Mouse (Mus musculus): Measurements from ENCODE around the gene Magee1. TPM values are rescaled to one million over a fixed set of nuclear protein-coding genes. Genes with fewer than 3 reads are reported as not detected.
"Not testable (repeated sequence)": the region's sequence is repeated elsewhere in the genome, so short reads cannot be mapped to it uniquely, and the experiment has no call there.

Magee1 gene
- 224 and 258 TPM in 2 replicates for polyA plus RNA-seq (2015; fragmentation: Nextera tagmentation; extraction: Ambion mirVana)

DNA sequence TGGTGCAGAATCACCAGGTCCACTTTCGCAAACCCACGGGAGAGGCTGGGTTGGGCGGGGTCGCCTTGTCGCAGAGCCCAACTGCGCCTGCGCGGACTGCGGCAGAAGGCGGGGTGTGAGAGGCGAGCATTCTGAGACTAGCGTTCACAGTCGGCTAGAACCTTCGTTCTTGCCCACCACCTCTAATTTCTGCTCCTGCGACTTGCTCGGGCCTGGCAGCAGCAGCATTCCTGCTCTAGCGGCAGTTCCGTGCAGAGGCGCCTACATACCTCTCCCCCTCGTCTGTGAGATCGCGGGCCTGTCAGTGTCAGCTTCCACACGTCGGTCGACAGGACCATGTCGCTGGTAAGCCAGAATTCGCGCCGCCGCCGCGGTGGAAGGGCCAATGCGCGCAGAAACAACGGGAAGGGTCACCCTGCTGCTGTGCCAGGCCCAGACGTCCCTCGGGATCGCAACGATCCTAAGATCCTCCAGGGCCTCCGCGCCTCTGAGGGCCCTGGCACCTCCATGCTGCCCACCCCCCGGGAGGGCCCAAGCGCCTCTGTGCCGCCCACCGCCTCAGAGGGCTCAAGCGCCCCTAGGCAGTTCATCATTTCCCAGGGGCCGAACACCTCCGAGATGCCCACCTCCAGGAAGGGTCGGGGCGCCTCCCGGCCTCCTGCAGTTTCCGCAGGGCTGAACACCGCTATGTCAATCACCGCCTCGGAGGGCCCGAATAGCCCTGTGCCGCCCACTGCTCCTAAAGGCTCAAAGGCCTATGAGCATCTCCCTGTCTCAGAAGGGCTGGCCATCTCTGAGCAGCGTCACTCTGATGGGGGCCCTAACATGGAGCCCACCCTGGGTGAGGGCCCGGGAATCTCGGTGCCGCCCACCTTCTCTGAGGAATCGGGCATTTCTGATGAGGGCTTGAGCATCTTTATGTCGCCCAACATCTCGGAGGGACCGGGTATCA, at the start of gene Magee1:
Gene Magee1 (plus strand): TSS at position 104 of the 952 bp plus-strand sequence.
- ATAC-seq (ENCODE audit: low FRiP score): peak; percentile 90
- H3K4me2 ChIP-seq: peak within 1 kb of the TSS; percentile 65
- H3K4me1 ChIP-seq: peaks cover 21% of the 10 kb centered on the region

DNA sequence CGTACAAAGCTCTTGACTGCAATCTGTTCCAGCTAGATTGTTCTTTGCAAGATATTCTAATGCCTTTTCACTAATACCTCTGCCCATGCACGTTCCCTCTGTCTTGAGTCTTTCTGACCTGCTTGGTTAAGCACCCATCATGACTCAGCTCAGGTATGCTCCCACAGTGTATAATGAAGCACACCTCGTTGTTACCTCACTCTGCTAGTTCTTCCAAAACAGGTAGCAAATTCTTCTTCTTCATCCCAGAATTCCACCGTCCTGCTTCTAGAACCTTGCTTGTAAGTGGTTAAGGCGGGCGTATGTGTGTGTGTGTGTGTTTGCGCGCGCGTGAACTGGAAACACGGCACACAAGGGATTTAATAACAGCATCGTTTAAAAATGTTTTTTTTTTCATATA, 41.0 kb upstream of the Magee1 start:
- peak overlapping the region; percentile 67 for H3K4me2 ChIP-seq
- H3K27me3 ChIP-seq (replicated peaks): no peaks in the 10 kb centered on the region
- H3K27ac ChIP-seq (replicated peaks): peak overlapping the region; percentile 60; the same call in 1 of the 2 replicates
- no peaks in the 10 kb centered on the region for H3K36me3 ChIP-seq
- peaks cover 6% of the 10 kb centered on the region for H3K4me1 ChIP-seq
- H3K9me3 ChIP-seq (replicated peaks): no peaks in the 10 kb centered on the region
- H3K4me3 ChIP-seq (replicated peaks): peak overlapping the region; percentile 60
- peak overlapping the region; percentile 55 for H3K9ac ChIP-seq (replicated peaks)
- 5% methylated on average over 12 of the region's 12 CpGs for WGBS
- peak; percentile 79 for ATAC-seq (ENCODE audit: low FRiP score)

More for the DNA sequence above, at the start of gene Magee1:
- no peaks in the 10 kb centered on the region for H3K36me3 ChIP-seq
- H3K9me3 ChIP-seq (replicated peaks): no peaks in the 10 kb centered on the region
- peak within 1 kb of the TSS; percentile 73 for H3K9ac ChIP-seq (replicated peaks)
- peak within 1 kb of the TSS; percentile 90 for H3K27ac ChIP-seq (replicated peaks)
- H3K27me3 ChIP-seq (replicated peaks): peaks cover 31% of the 10 kb centered on the region
- 19% methylated on average over 65 of the region's 65 CpGs for WGBS
- peak within 1 kb of the TSS; percentile 60 for H3K4me3 ChIP-seq (replicated peaks)

DNA sequence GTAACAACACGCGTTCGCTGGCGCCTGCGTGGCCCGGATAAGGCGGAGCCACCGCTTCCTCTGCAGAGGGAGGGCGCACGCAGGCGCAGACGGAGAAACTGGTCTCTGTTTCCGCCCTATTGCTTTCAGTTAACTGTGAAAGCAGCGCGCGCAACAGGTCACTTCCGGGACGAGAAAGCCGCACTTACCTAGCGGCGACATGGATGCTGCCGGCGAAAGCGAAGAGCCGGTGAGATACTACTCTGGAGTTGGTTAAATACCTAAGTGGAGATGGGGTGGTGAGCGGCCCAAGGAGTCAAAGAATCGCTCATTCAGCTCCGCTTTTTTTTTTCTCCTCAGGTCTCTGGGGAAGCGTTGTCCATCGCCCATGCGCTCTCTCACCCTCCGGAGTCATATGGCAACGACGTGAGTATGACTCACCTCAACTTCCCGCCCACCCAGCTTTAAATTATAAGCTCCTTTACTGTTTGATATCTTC, 40.5 kb upstream of the Magee1 start, which contains the start of gene Pbdc1:
Gene Pbdc1 (plus strand): TSS at position 142 of the 478 bp plus-strand sequence.
- H3K4me2 ChIP-seq: peak within 1 kb of the TSS; percentile 67
- 5% methylated on average over 35 of the region's 35 CpGs for WGBS
- peaks cover 6% of the 10 kb centered on the region for H3K4me1 ChIP-seq
- peak; percentile 99 for ATAC-seq (ENCODE audit: low FRiP score)
- H3K27ac ChIP-seq (replicated peaks): peak within 1 kb of the TSS; percentile 60; the same call in 1 of the 2 replicates
- peak within 1 kb of the TSS; percentile 60 for H3K4me3 ChIP-seq (replicated peaks)
- no peaks in the 10 kb centered on the region for H3K9me3 ChIP-seq (replicated peaks)
- no peaks in the 10 kb centered on the region for H3K27me3 ChIP-seq (replicated peaks)
- H3K36me3 ChIP-seq: no peaks in the 10 kb centered on the region
- H3K9ac ChIP-seq (replicated peaks): peak within 1 kb of the TSS; percentile 55

DNA sequence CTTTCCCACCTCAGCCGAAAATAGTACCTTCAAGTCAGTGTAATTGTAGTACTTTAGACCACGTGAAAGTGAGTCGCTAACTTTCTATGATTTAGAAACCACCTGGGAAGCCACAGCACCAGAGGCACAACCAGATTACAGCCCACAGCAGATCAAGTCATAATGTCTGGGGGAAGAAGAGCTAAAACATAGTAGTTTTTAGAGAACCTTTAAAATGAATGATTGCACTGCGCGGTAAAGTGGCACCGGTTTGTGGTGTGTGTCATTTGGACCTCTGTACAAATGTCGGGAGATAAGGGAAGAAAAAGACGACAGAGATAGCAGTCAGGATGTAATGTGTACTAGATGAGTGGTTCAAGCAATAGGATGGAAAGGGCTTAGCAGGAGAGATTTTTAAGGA, 40.1 kb upstream of the Magee1 start:
- no peak overlapping the region for H3K27ac ChIP-seq (replicated peaks)
- 17% methylated on average over 8 of the region's 8 CpGs for WGBS
- H3K9me3 ChIP-seq (replicated peaks): no peaks in the 10 kb centered on the region
- H3K4me2 ChIP-seq: peak overlapping the region; percentile 67
- peak overlapping the region; percentile 38; the same call in 1 of the 2 replicates for H3K9ac ChIP-seq (replicated peaks)
- ATAC-seq (ENCODE audit: low FRiP score): 0 out of 2 replicates have a peak, but pooled peaks have one; percentile 9
- H3K4me3 ChIP-seq (replicated peaks): peak overlapping the region; percentile 60
- no peaks in the 10 kb centered on the region for H3K36me3 ChIP-seq
- H3K4me1 ChIP-seq: peaks cover 6% of the 10 kb centered on the region
- H3K27me3 ChIP-seq (replicated peaks): no peaks in the 10 kb centered on the region

DNA sequence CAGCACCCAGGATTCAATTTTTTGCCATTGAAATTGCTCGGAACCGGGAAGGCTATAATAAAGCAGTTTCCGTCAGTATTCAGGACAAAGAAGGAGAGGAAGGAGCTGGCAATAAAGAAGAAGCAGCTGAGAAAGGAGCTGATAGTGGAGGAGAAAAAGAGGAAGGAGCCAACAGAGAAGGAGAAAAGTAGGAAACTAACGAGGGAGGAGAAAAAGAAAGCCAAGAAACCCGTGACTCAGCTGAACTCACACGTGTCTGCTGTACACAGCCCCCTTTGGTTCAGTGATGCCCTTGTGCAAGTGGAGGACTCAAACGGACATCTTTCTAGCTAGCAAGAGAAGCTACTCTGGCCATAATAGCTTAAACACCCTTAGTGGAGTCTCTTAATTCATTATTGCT, 37.2 kb upstream of the Magee1 start:
- not testable (repeated sequence) for ATAC-seq (ENCODE audit: low FRiP score); H3K9me3 ChIP-seq (replicated peaks); H3K36me3 ChIP-seq; H3K27ac ChIP-seq (replicated peaks); H3K4me3 ChIP-seq (replicated peaks); H3K27me3 ChIP-seq (replicated peaks); H3K4me1 ChIP-seq; H3K4me2 ChIP-seq; H3K9ac ChIP-seq (replicated peaks)
- WGBS: 87% methylated on average over 7 of the region's 7 CpGs

DNA sequence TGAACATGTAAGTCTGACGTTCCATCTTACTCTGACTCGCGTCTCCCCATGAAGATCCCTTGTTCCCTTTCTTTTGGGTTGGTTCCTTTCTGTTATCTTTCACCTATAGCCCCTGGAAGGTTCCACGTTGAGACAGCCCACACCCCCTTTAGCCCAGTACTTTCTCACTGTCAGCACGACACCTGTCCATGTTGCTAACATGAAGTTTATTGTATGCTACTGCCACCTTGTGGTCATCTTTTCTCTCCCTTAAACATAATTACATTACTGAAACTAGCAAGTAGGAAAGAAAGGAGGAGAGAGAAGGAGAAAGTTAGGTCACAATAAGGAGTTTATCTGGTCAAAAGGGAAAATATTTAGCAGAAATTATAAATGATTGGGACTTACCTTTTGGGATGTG, 16.0 kb upstream of the Magee1 start:
- Histone ChIP-seq H3K27ac (replicated peaks) (no peak overlapping the region), H3K4me3 (replicated peaks) (no peak overlapping the region), H3K4me1 (no peaks in the 10 kb centered on the region), H3K36me3 (no peaks in the 10 kb centered on the region), H3K9ac (replicated peaks) (no peak overlapping the region), H3K27me3 (replicated peaks) (no peaks in the 10 kb centered on the region), H3K4me2 (no peak overlapping the region), H3K9me3 (replicated peaks) (no peaks in the 10 kb centered on the region)
- no peak for ATAC-seq (ENCODE audit: low FRiP score)
- WGBS: 40% methylated on average over 5 of the region's 5 CpGs

DNA sequence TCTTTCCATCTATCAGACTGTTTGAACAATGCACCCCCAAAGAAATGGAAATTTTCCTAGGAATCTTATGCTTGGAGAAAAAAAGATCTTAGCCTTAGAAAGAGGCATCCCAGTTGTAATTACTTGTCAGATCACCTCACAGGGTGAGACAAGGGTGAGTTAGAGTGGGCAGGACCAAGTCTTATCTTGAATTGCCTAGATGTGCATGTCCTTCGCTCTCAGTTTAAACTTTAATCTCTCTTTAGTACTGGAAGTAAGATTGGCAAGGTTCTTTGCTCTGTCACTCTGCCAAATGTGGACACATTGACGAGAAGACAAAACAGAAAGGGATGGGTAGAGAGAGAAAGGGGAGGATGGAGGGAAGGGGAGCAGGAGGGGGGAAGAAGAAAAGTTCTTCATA, 5.2 kb upstream of the Magee1 start:
- Histone ChIP-seq H3K36me3 (no peaks in the 10 kb centered on the region), H3K9ac (replicated peaks) (no peak overlapping the region), H3K4me2 (no peak overlapping the region), H3K4me3 (replicated peaks) (no peak overlapping the region), H3K4me1 (no peaks in the 10 kb centered on the region), H3K9me3 (replicated peaks) (no peaks in the 10 kb centered on the region), H3K27ac (replicated peaks) (no peak overlapping the region), H3K27me3 (replicated peaks) (peaks cover 9% of the 10 kb centered on the region; the same call in 1 of the 2 replicates)
- WGBS: 73% methylated on average over 2 of the region's 2 CpGs
- no peak for ATAC-seq (ENCODE audit: low FRiP score)

DNA sequence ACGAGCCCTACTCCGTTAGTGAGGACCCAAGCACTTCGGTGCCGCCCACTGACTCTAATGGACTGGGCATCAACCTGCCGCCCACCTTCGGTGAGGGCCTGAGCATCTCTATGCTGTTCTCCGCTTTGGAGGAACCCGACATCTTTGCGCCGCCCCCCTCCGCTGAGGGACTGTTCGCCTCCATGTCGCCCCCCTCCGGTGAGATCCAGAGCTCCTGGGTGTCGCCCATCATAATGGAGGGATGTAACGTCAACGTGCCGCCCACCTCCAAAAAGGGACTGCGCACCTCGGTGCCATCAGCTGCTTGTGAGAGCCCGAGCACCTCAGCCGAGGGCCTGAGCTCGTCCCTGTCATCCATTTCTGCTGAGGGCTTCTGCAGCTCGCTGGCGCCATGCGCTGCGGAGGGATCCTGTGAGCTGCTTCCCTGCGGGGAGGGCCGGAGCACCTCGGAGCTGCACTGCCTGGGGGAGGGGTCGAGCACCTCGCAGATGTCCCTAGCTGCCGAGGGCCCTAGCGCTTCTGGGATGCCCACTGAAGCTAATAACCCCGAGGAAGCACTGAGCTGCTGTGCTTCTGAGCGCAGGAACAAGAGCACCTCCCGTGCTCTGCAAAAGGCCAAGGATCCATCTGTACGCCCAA, 1.2 kb downstream of the Magee1 start:
- peak overlapping the region; percentile 60 for H3K4me3 ChIP-seq (replicated peaks)
- peak overlapping the region; percentile 90 for H3K27ac ChIP-seq (replicated peaks)
- H3K9ac ChIP-seq (replicated peaks): peak overlapping the region; percentile 73
- H3K27me3 ChIP-seq (replicated peaks): peaks cover 31% of the 10 kb centered on the region
- peaks cover 21% of the 10 kb centered on the region for H3K4me1 ChIP-seq
- WGBS: 17% methylated on average over 38 of the region's 38 CpGs
- ATAC-seq (ENCODE audit: low FRiP score): peak; percentile 85
- H3K9me3 ChIP-seq (replicated peaks): no peaks in the 10 kb centered on the region
- H3K4me2 ChIP-seq: peak overlapping the region; percentile 65
- H3K36me3 ChIP-seq: no peaks in the 10 kb centered on the region

DNA sequence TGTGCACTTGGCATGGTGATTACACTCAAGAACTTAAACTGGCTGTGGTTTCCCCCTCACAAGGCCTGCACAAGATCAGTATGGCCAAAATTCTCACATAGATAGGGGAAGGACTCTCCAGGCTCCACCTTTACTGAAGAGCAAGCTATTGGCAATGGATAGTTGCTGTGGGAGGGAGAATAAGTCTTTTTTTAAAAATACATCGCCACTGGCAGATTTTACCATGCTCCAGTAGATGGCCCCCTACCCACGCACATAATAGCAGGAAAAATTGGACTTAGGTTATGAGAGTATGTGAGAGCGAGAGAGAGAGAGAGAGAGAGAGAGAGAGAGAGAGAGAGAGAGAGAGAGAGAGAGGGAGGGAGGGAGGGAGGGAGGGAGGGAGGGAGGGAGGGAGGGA, 4.7 kb downstream of the Magee1 start:
- no peak for ATAC-seq (ENCODE audit: low FRiP score)
- no peaks in the 10 kb centered on the region for H3K36me3 ChIP-seq
- H3K9ac ChIP-seq (replicated peaks): no peak overlapping the region
- H3K4me3 ChIP-seq (replicated peaks): no peak overlapping the region
- H3K4me1 ChIP-seq: peaks cover 21% of the 10 kb centered on the region
- WGBS: 15% methylated on average over 2 of the region's 3 CpGs
- no peaks in the 10 kb centered on the region for H3K9me3 ChIP-seq (replicated peaks)
- H3K4me2 ChIP-seq: no peak overlapping the region
- no peak overlapping the region for H3K27ac ChIP-seq (replicated peaks)
- H3K27me3 ChIP-seq (replicated peaks): peaks cover 25% of the 10 kb centered on the region

DNA sequence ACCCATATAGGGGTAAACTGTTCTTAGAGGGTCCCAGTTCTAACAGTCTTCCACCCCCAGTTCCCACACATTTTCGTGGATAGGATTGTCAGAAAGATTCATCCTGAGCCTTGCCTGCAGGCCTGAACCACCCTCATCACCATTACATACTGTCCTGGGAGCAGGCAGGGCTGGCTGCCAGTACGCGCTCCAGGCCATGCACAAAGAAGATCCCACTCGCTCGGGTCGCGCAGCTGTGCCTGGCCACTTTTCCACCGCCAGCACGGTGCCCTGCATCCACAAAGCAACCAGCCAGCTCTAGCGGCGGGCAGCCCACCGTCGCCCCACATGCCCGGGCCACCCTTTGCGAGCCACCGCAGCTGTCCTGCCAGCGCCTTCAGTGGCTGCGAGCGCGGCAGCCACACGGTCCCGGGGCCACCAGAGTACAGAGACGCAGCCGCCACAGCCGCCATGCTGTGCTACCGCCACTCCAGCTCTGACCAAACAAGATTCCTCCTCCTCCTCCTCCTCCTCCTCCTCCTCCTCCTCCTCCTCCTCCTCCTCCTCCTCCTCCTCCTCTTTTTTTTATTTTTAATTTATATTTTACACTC, 31.8 kb downstream of the Magee1 start:
- WGBS: 56% methylated on average over 16 of the region's 26 CpGs
- no peaks in the 10 kb centered on the region for H3K9me3 ChIP-seq (replicated peaks)
- no peak for ATAC-seq (ENCODE audit: low FRiP score)
- peak overlapping the region; percentile 42 for H3K4me2 ChIP-seq
- H3K27me3 ChIP-seq (replicated peaks): peaks cover 23% of the 10 kb centered on the region
- peak overlapping the region; percentile 22; the same call in 1 of the 2 replicates for H3K4me3 ChIP-seq (replicated peaks)
- no peak overlapping the region for H3K9ac ChIP-seq (replicated peaks)
- H3K36me3 ChIP-seq: no peaks in the 10 kb centered on the region
- H3K4me1 ChIP-seq: no peaks in the 10 kb centered on the region
- no peak overlapping the region for H3K27ac ChIP-seq (replicated peaks)

DNA sequence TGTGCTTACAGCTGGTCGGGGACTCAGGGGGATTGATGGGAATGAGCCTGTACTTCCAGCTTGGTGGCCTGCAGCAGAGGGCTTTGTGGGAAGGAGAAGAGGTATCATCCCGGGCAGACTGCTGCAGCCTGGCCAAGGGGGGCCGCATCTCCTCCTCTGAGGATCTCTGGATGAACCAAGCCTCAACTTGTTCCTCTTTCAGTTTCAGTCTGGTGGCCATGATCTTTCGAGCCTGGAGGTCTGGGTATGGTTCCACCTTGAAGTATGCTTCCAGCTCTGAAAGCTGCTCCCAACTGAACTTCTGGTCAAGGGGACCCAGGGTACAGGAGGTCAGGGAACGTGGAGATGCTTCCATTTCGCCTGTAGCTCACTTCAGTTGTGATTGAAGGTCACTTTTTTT, 44.8 kb downstream of the Magee1 start:
- H3K9ac ChIP-seq (replicated peaks); H3K4me2 ChIP-seq; H3K9me3 ChIP-seq (replicated peaks); H3K4me3 ChIP-seq (replicated peaks); H3K36me3 ChIP-seq; H3K27ac ChIP-seq (replicated peaks); H3K4me1 ChIP-seq; ATAC-seq (ENCODE audit: low FRiP score): not testable (repeated sequence)
- WGBS: 75% methylated on average over 6 of the region's 6 CpGs
- peaks cover 27% of the 10 kb centered on the region for H3K27me3 ChIP-seq (replicated peaks)
